Mouse (Mus musculus) small intestine, adult 2 months (tissue): ENCODE results near the gene Bin2.

Experiments
- CTCF ChIP-seq: fragments of 200-500 bp; IDR thresholded peaks from 2 replicates; pipeline ENCODE4 v1.5.1; 2012; ENCODE audit warnings: low read depth, mild to moderate bottlenecking, control low read depth, inconsistent platforms, low read length, moderate library complexity, mixed read lengths; ENCODE audit not compliant: insufficient replicate concordance, insufficient read length; ENCODE audit errors: extremely low read depth
- POLR2A ChIP-seq: fragments of 200-500 bp; IDR thresholded peaks from 2 replicates; pipeline ENCODE4 v1.6.1; 2012; ENCODE audit warnings: low read depth, mild to moderate bottlenecking, control low read depth, inconsistent platforms, low read length, moderate library complexity

DNA sequence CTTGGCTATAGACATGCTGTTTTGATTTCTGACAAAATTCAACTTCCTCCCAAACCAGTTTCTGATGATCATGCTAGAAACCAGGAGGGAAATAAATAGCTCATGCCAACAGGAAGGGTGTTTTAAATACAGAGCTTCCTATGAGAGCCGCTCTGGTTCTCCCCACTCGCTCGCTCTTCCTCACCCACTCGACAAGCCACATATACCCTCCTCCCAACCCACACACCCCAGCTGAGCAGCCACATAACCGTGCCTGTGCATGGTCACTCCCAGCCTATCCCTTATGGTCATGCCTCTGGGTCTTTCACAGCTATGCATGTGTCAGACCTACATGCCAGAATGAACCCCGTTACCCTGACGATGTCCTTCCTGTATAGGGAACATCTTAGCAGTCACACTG lies 47.2 kb downstream of the Bin2 start:
- TF ChIP-seq CTCF, result no peak
- TF ChIP-seq POLR2A, result no peak
